ENCODE assay signal across 8 mouse cellular contexts in the genomic region with DNA sequence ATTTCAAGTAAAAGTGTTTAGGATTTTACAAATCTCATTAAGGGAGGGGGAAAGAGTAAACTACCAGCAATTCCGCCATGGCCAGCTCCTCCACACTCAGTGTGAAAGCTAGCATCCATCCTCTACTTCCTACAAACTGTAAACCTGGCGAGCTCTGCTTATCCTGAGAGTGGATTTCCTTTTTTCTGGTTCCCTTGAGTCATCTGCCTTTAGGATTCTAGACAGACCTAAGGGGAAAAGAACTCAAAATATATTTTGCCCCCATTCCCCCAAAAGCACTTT. TPM values are rescaled to one million over a fixed set of nuclear protein-coding genes. Genes with fewer than 3 reads are reported as not detected.
A peak's percentile ranks its signal among the peaks of the same experiment; 100 is the strongest.
DNase-seq lines count a peak whose midpoint lies in the region; ATAC-seq and TF ChIP-seq lines count a peak whose summit lies in the region.

No protein-coding gene starts in this region.

- TF ChIP-seq CTCF in liver, embryonic 14.5 days (IDR thresholded peaks at IDR 0.05; ENCODE audit: low read depth) = no peak

- H3K4me1 ChIP-seq in heart, embryonic 10.5 days = peaks cover 42% of the 10 kb centered on the region
- peaks cover 51% of the 10 kb centered on the region for H3K4me1 ChIP-seq in forebrain, embryonic 12.5 days
- peaks cover 39 to 40% of the 10 kb centered on the region in 2 experiments for H3K4me1 ChIP-seq in liver, embryonic 14.5 days (replicated peaks; ENCODE audit: control insufficient read depth in 2 of 2, insufficient read depth in 2 of 2, low read length in 1 of 2)

- peak overlapping the region; percentile 86 for H3K4me3 ChIP-seq in heart, embryonic 10.5 days
- peak overlapping the region; percentile 99 for H3K4me3 ChIP-seq in forebrain, embryonic 12.5 days (replicated peaks)
- peak overlapping the region; percentile 73 to 97 for H3K4me3 ChIP-seq in liver, embryonic 14.5 days (ENCODE audit: insufficient read depth in 1 of 2, low read depth in 2 of 2, low read length in 2 of 2)

- H3K27ac ChIP-seq in heart, embryonic 10.5 days = peak overlapping the region; percentile 100
- H3K27ac ChIP-seq in forebrain, embryonic 12.5 days = peak overlapping the region; percentile 100
- H3K27ac ChIP-seq in liver, embryonic 14.5 days = peak overlapping the region; percentile 98

- H3K27me3 ChIP-seq in heart, embryonic 10.5 days (ENCODE audit: insufficient read depth, poor library complexity, severe bottlenecking) = no peaks in the 10 kb centered on the region
- no peaks in the 10 kb centered on the region for H3K27me3 ChIP-seq in forebrain, embryonic 12.5 days
- H3K27me3 ChIP-seq in liver, embryonic 14.5 days (ENCODE audit: control insufficient read depth, insufficient read depth, low read length) = no peaks in the 10 kb centered on the region

- H3K9me3 ChIP-seq in heart, embryonic 10.5 days = no peaks in the 10 kb centered on the region
- no peaks in the 10 kb centered on the region for H3K9me3 ChIP-seq in forebrain, embryonic 12.5 days
- H3K9me3 ChIP-seq in liver, embryonic 14.5 days (ENCODE audit: control insufficient read depth, low read length) = no peaks in the 10 kb centered on the region

- 0 out of 2 replicates have a peak, but pooled peaks have one; percentile 27 for TF ChIP-seq EP300 in liver, embryonic 14.5 days (IDR thresholded peaks at IDR 0.05; ENCODE audit: low read depth)

- peak overlapping the region; percentile 99 for H3K9ac ChIP-seq in forebrain, embryonic 12.5 days
- peak overlapping the region; percentile 95 for H3K9ac ChIP-seq in liver, embryonic 14.5 days (replicated peaks)

- WGBS in heart, embryonic 10.5 days = 1% methylated on average over 2 of the region's 2 CpGs
- 0% methylated on average over 2 of the region's 2 CpGs for WGBS in forebrain, embryonic 12.5 days
- 0% methylated on average over 2 of the region's 2 CpGs for WGBS in liver, embryonic 14.5 days (ENCODE audit: insufficient replicate concordance)

- peak overlapping the region; percentile 95 for H3K4me2 ChIP-seq in forebrain, embryonic 12.5 days
- H3K4me2 ChIP-seq in liver, embryonic 14.5 days (ENCODE audit: low read depth) = peak overlapping the region; percentile 95

- DNase-seq in heart, embryonic 10.5 days (ENCODE audit: low spot score) = no peak
- DNase-seq in heart, adult 8-10 months (ENCODE audit: low spot score) = no peak
- DNase-seq in A20 (ENCODE audit: low read depth, low spot score) = peak; percentile 59
- no peak for DNase-seq in liver, embryonic 14.5 days (ENCODE audit: low read depth in 3 of 3, low spot score in 3 of 3)
- DNase-seq in adipocyte (ENCODE audit: low spot score) = no peak
- DNase-seq in spleen, adult 12 weeks (ENCODE audit: low spot score) = no peak
- no peak for DNase-seq in thymus, postnatal 14 days

- ATAC-seq in forebrain, embryonic 12.5 days (ENCODE audit: low FRiP score) = no peak
- no peak for ATAC-seq in liver, embryonic 14.5 days (ENCODE audit: insufficient read depth)

- peaks cover 54% of the 10 kb centered on the region for H3K36me3 ChIP-seq in heart, embryonic 10.5 days
- peaks cover 36% of the 10 kb centered on the region for H3K36me3 ChIP-seq in forebrain, embryonic 12.5 days (replicated peaks)
- H3K36me3 ChIP-seq in liver, embryonic 14.5 days (replicated peaks; ENCODE audit: control insufficient read depth, insufficient read depth, low read depth) = peaks cover 47% of the 10 kb centered on the region

RNA-seq across cellular contexts. Expression of gene Scyl1, which starts 29.1 kb away (rescaled TPM):
- polyA plus RNA-seq in heart, embryonic 10.5 days (2016; fragmentation: Nextera tagmentation; extraction: Ambion mirVana) = 74.4 and 75.2 TPM in 2 replicates
- 10 to 100 TPM; 63.3 to 70.6 (median 67.2) TPM for total RNA-seq in heart, adult 8-10 months (2022)
- polyA plus RNA-seq in forebrain, embryonic 12.5 days (2016; fragmentation: Nextera tagmentation; extraction: Ambion mirVana) = 63.4 and 65.3 TPM in 2 replicates
- polyA plus RNA-seq in liver, embryonic 14.5 days (2012; rRNA removed) = 21.1 and 27.1 TPM in 2 replicates
- 15.8 and 18.6 TPM in 2 replicates for polyA plus RNA-seq in liver, embryonic 14.5 days (2014; fragmentation: Nextera tagmentation; extraction: Ambion mirVana)

RNA-seq across cellular contexts. Expression of gene Ltbp3, which starts 59.6 kb away (rescaled TPM):
- polyA plus RNA-seq in heart, embryonic 10.5 days (2016; fragmentation: Nextera tagmentation; extraction: Ambion mirVana) = 4.2 and 4.3 TPM in 2 replicates
- total RNA-seq in heart, adult 8-10 months (2022) = 10 to 100 TPM; 28.2 to 33.1 (median 31.7) TPM
- 10.0 and 12.0 TPM in 2 replicates for polyA plus RNA-seq in forebrain, embryonic 12.5 days (2016; fragmentation: Nextera tagmentation; extraction: Ambion mirVana)
- polyA plus RNA-seq in liver, embryonic 14.5 days (2012; rRNA removed) = 1.9 and 2.1 TPM in 2 replicates
- polyA plus RNA-seq in liver, embryonic 14.5 days (2014; fragmentation: Nextera tagmentation; extraction: Ambion mirVana) = 0.85 and 1.6 TPM in 2 replicates
